In the genomic region with DNA sequence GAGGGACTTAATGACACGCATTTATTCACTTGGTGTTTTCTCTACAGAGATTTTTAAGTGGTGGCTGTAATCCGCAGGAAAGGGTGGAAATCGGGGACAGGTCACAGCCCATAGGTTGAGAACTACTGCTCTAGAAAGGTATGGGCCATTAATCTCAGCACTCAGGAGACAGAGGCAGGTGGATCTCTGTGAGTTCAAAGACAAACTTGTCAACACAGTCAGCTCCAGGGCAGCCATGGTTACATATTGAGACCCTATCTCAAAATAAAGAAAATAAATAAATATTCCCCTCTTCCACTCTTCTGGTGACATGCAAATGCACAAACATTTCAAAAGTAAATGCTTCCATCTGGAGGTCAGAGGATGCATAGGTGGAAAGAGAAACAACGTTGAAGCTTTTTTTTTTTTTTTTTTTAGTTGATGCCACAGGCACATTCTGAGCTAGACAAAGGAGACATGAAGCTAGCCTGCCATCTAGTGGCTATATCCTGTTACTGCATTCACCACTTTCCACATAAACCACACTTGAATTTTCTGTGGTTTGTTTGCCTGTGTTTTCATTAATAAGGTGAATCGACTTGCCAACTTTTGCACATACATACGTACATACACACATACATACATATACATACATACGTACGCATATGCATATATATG, we compare ENCODE assay signal across 10 mouse cellular contexts. TPM values are rescaled to one million over a fixed set of nuclear protein-coding genes. Genes with fewer than 3 reads are reported as not detected.
A peak's percentile ranks its signal among the peaks of the same experiment; 100 is the strongest.
DNase-seq lines count a peak whose midpoint lies in the region; ATAC-seq and TF ChIP-seq lines count a peak whose summit lies in the region.
"Had no signal": no experiment of that assay in that cellular context is flagged by ENCODE, and none has a peak within 500 bp of the region (broad histone marks: within the 10 kb centered on the region; RNA-seq: fewer than 3 reads in every experiment).

No protein-coding gene starts in this region.

- H3K27me3 ChIP-seq in thymus, adult 2 months (ENCODE audit: control insufficient read depth, insufficient read depth, low read length), result no peaks in the 10 kb centered on the region

- no peaks in the 10 kb centered on the region for H3K4me1 ChIP-seq in thymus, adult 2 months (replicated peaks; ENCODE audit: control insufficient read depth, insufficient read depth, low read length)
- H3K4me1 ChIP-seq: heart, embryonic 15.5 days had no signal

- 45% methylated on average over 8 of the region's 8 CpGs for WGBS in thymus, adult 2 months

- no peak overlapping the region for H3K27ac ChIP-seq in thymus, adult 2 months (ENCODE audit: control insufficient read depth, insufficient read depth, low read length)
- H3K27ac ChIP-seq: heart, embryonic 15.5 days had no signal

- DNase-seq in cerebellum, adult 18-20 months, result peak; percentile 37 to 47
- no peak for DNase-seq in cerebellum, adult 11 months
- DNase-seq in thymus, adult 2 months, result peak; percentile 33
- DNase-seq in thymus, adult 18-20 months, result no peak
- DNase-seq in layer of hippocampus, adult 18-20 months (ENCODE audit: low spot score in 2 of 2), result peak; percentile 48 to 85
- DNase-seq in lung, postnatal 36 days, result peak; percentile 81
- peak; percentile 29 for DNase-seq in right cerebral cortex, postnatal 4 days

- no peaks in the 10 kb centered on the region for H3K36me3 ChIP-seq in thymus, adult 2 months (ENCODE audit: control insufficient read depth, insufficient read depth, low read length)
- H3K36me3 ChIP-seq: heart, embryonic 15.5 days had no signal

- no peak for TF ChIP-seq POLR2A in thymus, adult 2 months (IDR thresholded peaks at IDR 0.05; ENCODE audit: control insufficient read depth, extremely low read depth, insufficient read depth, low read length, poor library complexity)

- 0 out of 2 replicates have a peak, but pooled peaks have one; percentile 51 for ATAC-seq in erythroid progenitor cell, adult 5-6 weeks (replicated peaks; ENCODE audit: low FRiP score, poor library complexity, severe bottlenecking)

- no peak for TF ChIP-seq CTCF in thymus, adult 2 months (IDR thresholded peaks at IDR 0.05; ENCODE audit: borderline replicate concordance, control insufficient read depth, extremely low read depth, insufficient read depth, low read length, poor library complexity)

- H3K4me3 ChIP-seq in thymus, adult 2 months (ENCODE audit: control insufficient read depth, insufficient read depth, low read length), result no peak overlapping the region
- H3K4me3 ChIP-seq: heart, embryonic 15.5 days had no signal

RNA-seq across cellular contexts. Expression of a gene that starts 26.1 kb away (rescaled TPM):
- polyA plus RNA-seq in thymus, adult 2 months (2012; rRNA removed), result 0.12 and 0.15 TPM in 2 replicates
- not detected in 2 replicates for total RNA-seq in erythroid progenitor cell, adult 5-6 weeks (2015; ENCODE audit: low replicate concordance)
- not detected in 2 replicates for total RNA-seq in erythroid progenitor cell, adult 5-6 weeks (2017; ENCODE audit: low replicate concordance)
- total RNA-seq in layer of hippocampus, adult 18-20 months (2021), result under 1 TPM in 1 of 2 experiments, not detected in 1; 0.47 TPM
- polyA plus RNA-seq: heart, embryonic 15.5 days had no signal

RNA-seq across cellular contexts. Expression of a gene that starts 34.4 kb away (rescaled TPM):
- polyA plus RNA-seq in thymus, adult 2 months (2012; rRNA removed), result 0.13 and 0.15 TPM in 2 replicates
- not detected in 2 replicates for total RNA-seq in erythroid progenitor cell, adult 5-6 weeks (2015; ENCODE audit: low replicate concordance)
- not detected in 2 replicates for total RNA-seq in erythroid progenitor cell, adult 5-6 weeks (2017; ENCODE audit: low replicate concordance)
- under 1 TPM; 0.89 to 0.99 TPM for total RNA-seq in layer of hippocampus, adult 18-20 months (2021)
- polyA plus RNA-seq: heart, embryonic 15.5 days; stomach, embryonic 14.5 days had no signal

RNA-seq across cellular contexts. Expression of a gene that starts 45.1 kb away (rescaled TPM):
- 20.9 and 21.1 TPM in 2 replicates for polyA plus RNA-seq in thymus, adult 2 months (2012; rRNA removed)
- 47.4 and 62.0 TPM in 2 replicates for total RNA-seq in erythroid progenitor cell, adult 5-6 weeks (2015; ENCODE audit: low replicate concordance)
- 29.8 and 68.9 TPM in 2 replicates for total RNA-seq in erythroid progenitor cell, adult 5-6 weeks (2017; ENCODE audit: low replicate concordance)
- total RNA-seq in layer of hippocampus, adult 18-20 months (2021), result 10 to 100 TPM; 34.4 to 34.9 TPM

Comparison
In these comparisons a context has a peak if more than half of its experiments do, and no peak if none do; other contexts are left out.
1. DNase-seq: peak in cerebellum, adult 18-20 months (2 of 2), thymus, adult 2 months (single experiment), layer of hippocampus, adult 18-20 months (2 of 2), lung, postnatal 36 days (single experiment) and right cerebral cortex, postnatal 4 days (single experiment); none in cerebellum, adult 11 months (single experiment) and thymus, adult 18-20 months (0 of 2).